Mouse (Mus musculus): Measurements from ENCODE around the gene Sesn1. TPM values are rescaled to one million over a fixed set of nuclear protein-coding genes. Genes with fewer than 3 reads are reported as not detected.
"Not testable (repeated sequence)": the region's sequence is repeated elsewhere in the genome, so short reads cannot be mapped to it uniquely, and the experiment has no call there.

Sesn1 gene
- 48.0 and 50.8 TPM in 2 replicates for total RNA-seq (2017)

DNA sequence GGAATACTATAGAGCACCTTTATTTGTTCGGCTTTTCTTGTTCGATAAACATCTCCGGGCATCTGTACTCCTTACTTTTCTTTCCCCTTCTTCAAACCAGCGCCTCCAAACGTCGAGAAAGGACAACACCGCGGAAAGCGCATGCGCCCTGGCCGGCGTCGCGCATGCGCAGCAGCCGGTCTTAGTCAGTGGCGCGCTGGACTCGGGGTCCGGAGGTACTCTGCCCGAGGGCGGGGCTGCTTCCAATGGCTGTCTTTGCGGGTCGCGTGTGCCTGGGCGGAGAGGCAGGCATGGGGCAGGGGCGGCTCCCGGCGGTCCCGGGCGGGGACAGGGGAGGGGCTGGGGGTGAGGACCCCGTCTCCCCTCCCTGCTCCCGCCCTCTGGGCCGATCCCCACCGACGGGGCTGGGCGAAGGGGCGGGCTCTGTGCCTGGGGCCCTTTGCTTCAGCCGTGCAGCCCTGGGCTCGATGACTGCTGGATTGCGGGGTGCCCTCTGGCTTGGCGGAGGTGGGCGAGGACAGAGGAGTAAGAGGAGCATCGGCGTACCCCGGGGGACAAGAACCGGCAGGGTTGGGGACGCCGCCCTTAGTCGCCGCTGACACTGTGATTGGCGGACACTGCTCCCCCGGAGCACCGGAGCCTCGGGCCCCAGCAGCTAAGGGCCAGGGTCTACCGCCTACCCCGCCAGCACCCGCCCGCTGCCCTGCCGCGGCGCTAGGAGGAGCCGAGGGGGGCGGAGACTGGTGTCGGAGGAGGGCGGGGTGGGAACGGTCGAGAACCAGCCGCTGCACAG, at the start of gene Sesn1, which contains the start of gene Cep57l1:
TSS of gene Sesn1 (plus strand) at position 165 of the 793 bp plus-strand sequence.
TSS of gene Cep57l1 (minus strand) at position 101 of the 793 bp plus-strand sequence.
- peak; percentile 73 for ATAC-seq (replicated peaks; ENCODE audit: low read depth, poor library complexity, severe bottlenecking)

GRCm38 (mm10) chr10:41760866-41761265, 48.9 kb upstream of the Sesn1 start:
- ATAC-seq (replicated peaks; ENCODE audit: low read depth, poor library complexity, severe bottlenecking) = no peak

DNA sequence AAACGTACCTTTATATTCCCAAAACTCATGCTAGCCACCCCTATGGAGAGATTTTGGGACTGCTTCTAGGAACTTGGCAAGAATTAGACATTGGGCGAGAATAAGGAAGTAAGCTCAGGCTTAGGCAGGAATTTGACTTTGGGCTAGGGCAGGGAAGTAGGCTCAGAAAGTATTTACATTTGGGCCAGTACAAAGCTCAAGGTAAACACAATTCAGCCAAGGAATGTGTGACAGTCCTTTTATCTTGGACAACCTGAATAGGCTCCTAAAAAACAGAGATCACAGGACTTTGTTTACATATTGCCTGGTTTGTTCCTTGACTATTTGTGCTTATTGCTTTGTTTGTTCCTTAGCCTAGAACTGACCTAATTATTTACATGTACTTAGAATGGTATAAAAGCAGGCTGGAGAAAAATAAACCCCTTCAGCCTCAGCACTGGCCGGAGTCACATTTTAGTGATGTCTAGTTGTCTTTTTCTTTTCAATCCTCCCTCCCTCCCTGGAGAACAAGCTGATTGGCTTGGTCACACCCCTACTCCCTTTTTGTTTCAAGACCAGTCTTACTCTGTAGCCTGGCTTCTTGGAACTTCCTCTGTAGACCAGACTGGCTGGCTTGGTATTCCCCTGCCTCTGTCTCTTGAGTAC, 45.9 kb upstream of the Sesn1 start:
- ATAC-seq (replicated peaks; ENCODE audit: low read depth, poor library complexity, severe bottlenecking) = no peak

- ATAC-seq (replicated peaks; ENCODE audit: low read depth, poor library complexity, severe bottlenecking) = no peak
Measured at GRCm38 (mm10) chr10:41765586-41765985, 44.1 kb upstream of the Sesn1 start.

GRCm38 (mm10) chr10:41766280-41766679, 43.5 kb upstream of the Sesn1 start:
- ATAC-seq (replicated peaks; ENCODE audit: low read depth, poor library complexity, severe bottlenecking) = no peak

- ATAC-seq (replicated peaks; ENCODE audit: low read depth, poor library complexity, severe bottlenecking) = no peak
Measured at GRCm38 (mm10) chr10:41767254-41767653, 42.5 kb upstream of the Sesn1 start.

- no peak for ATAC-seq (replicated peaks; ENCODE audit: low read depth, poor library complexity, severe bottlenecking)
Measured at GRCm38 (mm10) chr10:41792375-41792774, 17.4 kb upstream of the Sesn1 start.

GRCm38 (mm10) chr10:41797253-41797652, 12.5 kb upstream of the Sesn1 start:
- no peak for ATAC-seq (replicated peaks; ENCODE audit: low read depth, poor library complexity, severe bottlenecking)

- ATAC-seq (replicated peaks; ENCODE audit: low read depth, poor library complexity, severe bottlenecking) = no peak
Measured at GRCm38 (mm10) chr10:41803467-41803866, 6.3 kb upstream of the Sesn1 start.

DNA sequence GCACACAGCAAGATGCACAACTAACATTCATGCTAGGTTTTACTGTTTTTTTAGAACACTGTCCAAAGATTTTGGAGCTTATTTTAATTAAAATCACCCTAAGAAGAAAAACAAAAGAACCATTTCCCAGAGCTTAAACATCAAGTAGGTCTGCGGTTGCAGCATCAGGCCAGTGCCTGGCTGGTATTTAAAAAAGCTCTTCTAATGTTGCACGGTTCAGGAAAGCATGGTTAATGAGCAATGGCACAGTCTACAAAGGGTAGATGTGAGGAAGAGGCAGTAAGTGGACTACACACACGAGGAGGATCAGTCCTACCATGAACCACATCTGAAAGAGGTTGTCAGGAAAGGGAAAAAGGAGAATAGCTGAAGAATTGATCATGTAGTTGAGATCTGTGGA, 5.0 kb upstream of the Sesn1 start:
- no peak for ATAC-seq (replicated peaks; ENCODE audit: low read depth, poor library complexity, severe bottlenecking)

DNA sequence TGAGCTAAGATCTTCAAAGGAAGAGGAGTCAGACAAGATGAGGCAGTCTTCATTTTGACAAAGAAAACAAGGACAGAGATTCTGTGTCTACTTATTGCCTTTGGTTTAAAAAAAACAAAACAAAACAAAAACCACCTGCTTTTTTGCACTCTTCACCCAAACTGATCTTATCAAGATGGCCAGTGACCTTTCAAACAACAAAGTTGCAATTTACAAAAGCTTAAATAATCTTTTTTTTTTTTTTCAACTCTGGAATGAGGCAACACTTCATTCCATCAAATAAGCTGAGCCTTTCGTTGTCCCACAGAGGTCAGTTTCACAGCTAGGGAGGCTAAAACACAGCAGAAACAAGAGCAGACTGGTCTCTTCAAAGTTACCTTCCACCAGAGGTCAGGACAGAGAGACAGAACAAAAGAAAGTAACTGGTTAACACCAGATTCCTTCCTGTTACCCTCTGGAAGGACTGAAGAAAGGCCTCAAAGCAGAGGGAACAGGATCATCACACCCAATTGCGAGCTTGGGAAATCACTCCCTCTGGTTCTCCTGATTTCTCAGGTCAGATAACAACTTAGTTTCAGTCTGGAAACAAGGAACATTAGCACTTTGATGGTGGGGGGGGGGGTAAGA, 3.9 kb upstream of the Sesn1 start:
- no peak for ATAC-seq (replicated peaks; ENCODE audit: low read depth, poor library complexity, severe bottlenecking)

DNA sequence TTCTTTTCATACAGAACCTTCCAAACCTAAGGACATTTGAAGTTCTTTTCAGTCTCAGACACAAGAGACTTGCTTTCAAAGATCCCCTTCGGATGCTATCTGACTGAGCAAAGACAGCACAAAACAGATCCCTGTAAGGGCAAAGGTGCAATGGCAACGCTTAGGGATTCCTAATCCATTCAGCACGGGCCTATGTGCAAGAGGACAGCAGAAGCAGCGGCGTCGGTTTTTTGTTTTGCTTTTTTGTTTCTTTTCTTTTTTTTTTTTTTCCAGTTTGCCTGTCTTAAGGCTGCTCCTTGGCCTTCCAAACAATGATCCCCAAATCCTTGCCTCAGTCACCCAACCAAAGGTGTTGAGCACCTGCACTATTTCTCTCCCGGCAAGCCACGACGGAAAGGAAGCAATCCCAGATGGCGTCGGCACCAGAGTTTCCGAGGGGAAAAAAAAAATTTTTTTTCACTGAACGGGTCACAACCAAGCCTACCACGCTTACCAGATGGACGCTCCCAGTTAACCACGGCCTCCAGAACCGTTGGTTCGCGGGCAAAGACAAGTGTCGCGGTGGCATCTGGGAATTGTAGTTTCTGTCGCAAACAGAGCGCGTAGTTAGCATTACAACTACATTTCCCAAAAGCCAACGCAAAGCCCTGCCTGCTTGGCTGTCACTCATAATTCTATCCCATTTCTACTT, 510 bp upstream of the Sesn1 start:
- peak; percentile 78 for ATAC-seq (replicated peaks; ENCODE audit: low read depth, poor library complexity, severe bottlenecking)

- peak; percentile 3; the same call in 1 of the 2 replicates for ATAC-seq (replicated peaks; ENCODE audit: low read depth, poor library complexity, severe bottlenecking)
Measured at GRCm38 (mm10) chr10:41810564-41811455, 1.1 kb downstream of the Sesn1 start.

DNA sequence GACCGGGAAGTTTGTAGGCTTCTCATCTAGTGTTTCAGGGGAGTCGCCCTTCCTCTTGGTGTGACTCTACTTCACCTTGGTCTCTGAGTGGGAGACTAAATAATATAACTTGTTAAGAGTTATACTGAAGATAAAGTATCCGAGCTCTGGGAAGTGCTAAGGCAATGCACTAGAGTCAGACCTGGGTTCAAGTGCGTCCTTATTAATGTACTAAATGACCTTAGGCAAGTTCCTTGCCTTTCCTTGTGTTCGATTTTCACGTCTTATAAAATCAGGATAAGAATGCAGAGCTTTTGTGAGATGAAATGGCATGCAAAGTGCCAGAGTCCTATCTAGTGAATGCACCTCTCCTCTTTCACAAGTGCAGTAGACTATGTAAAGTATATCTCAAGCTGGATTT, 2.8 kb downstream of the Sesn1 start:
- no peak for ATAC-seq (replicated peaks; ENCODE audit: low read depth, poor library complexity, severe bottlenecking)

GRCm38 (mm10) chr10:41814305-41814853, 4.6 kb downstream of the Sesn1 start:
- ATAC-seq (replicated peaks; ENCODE audit: low read depth, poor library complexity, severe bottlenecking) = no peak

DNA sequence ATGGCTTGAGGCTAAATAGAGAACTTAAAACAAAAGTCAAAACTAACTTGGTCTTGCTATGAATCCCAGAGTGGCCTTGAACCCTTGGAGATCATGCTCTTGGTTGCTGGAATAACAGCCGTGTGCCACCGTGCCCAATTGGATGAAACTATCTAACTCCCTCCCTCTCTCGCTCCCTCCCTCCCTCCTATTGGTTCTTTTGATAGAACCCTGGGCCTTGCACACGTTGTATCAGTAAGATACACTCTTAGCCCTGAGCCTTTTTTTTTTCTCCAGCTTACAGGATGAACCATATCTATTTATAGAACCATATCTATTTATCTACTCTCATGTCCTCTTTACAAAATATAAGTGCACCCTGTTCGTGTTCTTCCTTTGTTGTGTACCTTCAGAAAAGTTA, 6.8 kb downstream of the Sesn1 start:
- no peak for ATAC-seq (replicated peaks; ENCODE audit: low read depth, poor library complexity, severe bottlenecking)

GRCm38 (mm10) chr10:41818036-41818732, 8.4 kb downstream of the Sesn1 start:
- ATAC-seq (replicated peaks; ENCODE audit: low read depth, poor library complexity, severe bottlenecking) = no peak

GRCm38 (mm10) chr10:41818733-41819070, 9.0 kb downstream of the Sesn1 start:
- ATAC-seq (replicated peaks; ENCODE audit: low read depth, poor library complexity, severe bottlenecking) = not testable (repeated sequence)

DNA sequence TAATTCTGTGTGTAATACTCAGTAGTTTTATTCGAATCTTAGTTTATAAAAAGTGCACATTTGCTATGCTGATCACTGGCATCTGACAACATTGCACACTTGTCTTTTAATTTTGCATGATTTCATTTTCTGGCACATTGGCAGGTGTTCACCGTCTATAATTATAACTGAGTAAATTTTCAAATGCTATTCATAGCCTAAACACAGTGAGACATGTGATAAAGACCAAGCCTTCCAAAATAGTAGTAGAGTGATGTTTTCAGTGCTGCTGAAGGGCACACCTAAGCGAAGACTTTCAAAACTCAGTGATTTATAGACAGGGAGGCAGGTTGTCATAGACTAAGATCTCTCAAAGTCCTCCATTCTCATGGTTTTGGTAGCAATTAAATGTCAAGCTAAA, 9.6 kb downstream of the Sesn1 start:
- ATAC-seq (replicated peaks; ENCODE audit: low read depth, poor library complexity, severe bottlenecking) = no peak

Measured in common myeloid progenitor, adult 5-6 weeks (primary cell).